Mouse (Mus musculus) forebrain, embryonic 13.5 days (tissue): Measurements from ENCODE around the gene Cyp2c55. TPM values are rescaled to one million over a fixed set of nuclear protein-coding genes. Genes with fewer than 3 reads are reported as not detected.

Experiments
- ATAC-seq: fragments of 200-750 bp; cut with Nextera tagmentation; 2 replicates; pipeline ENCODE4 v1.8.0; 2017
- H3K27ac ChIP-seq: fragments of 300-500 bp; sonication (generic); 2 replicates; pipeline ENCODE4 v1.5.1; 2015; ENCODE audit warnings: inconsistent platforms, mild to moderate bottlenecking, moderate library complexity
- H3K27me3 ChIP-seq: fragments of 300-500 bp; sonication (generic); 2 replicates; pipeline ENCODE4 v1.6.1; 2015; ENCODE audit warnings: mild to moderate bottlenecking, inconsistent platforms
- H3K36me3 ChIP-seq: fragments of 300-500 bp; sonication (generic); 2 replicates; pipeline ENCODE4 v1.6.1; 2015; ENCODE audit warnings: mild to moderate bottlenecking, inconsistent platforms; ENCODE audit not compliant: poor library complexity, severe bottlenecking
- H3K4me1 ChIP-seq: fragments of 300-500 bp; sonication (generic); 2 replicates; pipeline ENCODE4 v1.6.1; 2015; ENCODE audit warnings: inconsistent platforms
- H3K4me2 ChIP-seq: fragments of 300-500 bp; sonication (generic); 2 replicates; pipeline ENCODE4 v1.6.1; 2015; ENCODE audit warnings: inconsistent platforms, mild to moderate bottlenecking, moderate library complexity
- H3K4me3 ChIP-seq: fragments of 300-500 bp; sonication (generic); 2 replicates; pipeline ENCODE4 v1.5.1; 2015; ENCODE audit warnings: mild to moderate bottlenecking, inconsistent platforms
- H3K9ac ChIP-seq: fragments of 300-500 bp; sonication (generic); 2 replicates; pipeline ENCODE4 v1.6.1; 2015; ENCODE audit warnings: mild to moderate bottlenecking, inconsistent platforms
- H3K9me3 ChIP-seq: fragments of 300-500 bp; sonication (generic); replicated peaks from 2 replicates; pipeline ENCODE4 v1.6.1; 2016; ENCODE audit warnings: inconsistent platforms
- WGBS: fragments of 180-500 bp; shearing (Covaris S2); methylation state at CpG from one replicate; pipeline ENCODE4 v1.1.7; 2015; 5-methylcytosine and 5-hydroxymethylcytosine counted together
- polyA plus RNA-seq: library from polyadenylated mRNA; unstranded; fragments of >200 nt; fragmentation: Nextera tagmentation; extraction: Ambion mirVana; gene quantifications from 2 replicates; pipeline ENCODE4 v1.2.1, GENCODE M21; 2015

Cyp2c55 gene
- polyA plus RNA-seq: not detected in 2 replicates

GRCm38 (mm10) chr19:39006715-39007114 is at the start of gene Cyp2c55:
Cyp2c55 (plus strand) TSS chr19:39007019.
- H3K36me3 ChIP-seq: no peaks in the 10 kb centered on the region
- ATAC-seq: no peak
- no peak within 1 kb of the TSS for H3K4me3 ChIP-seq
- H3K9me3 ChIP-seq: no peaks in the 10 kb centered on the region
- no peaks in the 10 kb centered on the region for H3K4me1 ChIP-seq
- no peak within 1 kb of the TSS for H3K4me2 ChIP-seq
- H3K27ac ChIP-seq: no peak within 1 kb of the TSS
- no peak within 1 kb of the TSS for H3K9ac ChIP-seq
- no peaks in the 10 kb centered on the region for H3K27me3 ChIP-seq

GRCm38 (mm10) chr19:38970741-38971140 is 36.1 kb upstream of the Cyp2c55 start:
- no peaks in the 10 kb centered on the region for H3K4me1 ChIP-seq
- H3K27ac ChIP-seq: no peak overlapping the region
- 68% methylated on average over 6 of the region's 6 CpGs for WGBS
- no peak overlapping the region for H3K9ac ChIP-seq
- no peak for ATAC-seq
- no peaks in the 10 kb centered on the region for H3K9me3 ChIP-seq
- H3K36me3 ChIP-seq: peaks cover 9% of the 10 kb centered on the region
- no peak overlapping the region for H3K4me2 ChIP-seq
- H3K4me3 ChIP-seq: no peak overlapping the region
- no peaks in the 10 kb centered on the region for H3K27me3 ChIP-seq

GRCm38 (mm10) chr19:38972581-38972980 is 34.2 kb upstream of the Cyp2c55 start:
- H3K27ac ChIP-seq: no peak overlapping the region
- H3K9me3 ChIP-seq: no peaks in the 10 kb centered on the region
- 71% methylated on average over 5 of the region's 5 CpGs for WGBS
- peaks cover 9% of the 10 kb centered on the region for H3K36me3 ChIP-seq
- no peak overlapping the region for H3K4me3 ChIP-seq
- no peak overlapping the region for H3K9ac ChIP-seq
- H3K27me3 ChIP-seq: no peaks in the 10 kb centered on the region
- no peak overlapping the region for H3K4me2 ChIP-seq
- no peak for ATAC-seq
- no peaks in the 10 kb centered on the region for H3K4me1 ChIP-seq

GRCm38 (mm10) chr19:38973666-38974065 is 33.2 kb upstream of the Cyp2c55 start:
- H3K36me3 ChIP-seq: peaks cover 8% of the 10 kb centered on the region
- no peaks in the 10 kb centered on the region for H3K4me1 ChIP-seq
- WGBS: 65% methylated on average over 7 of the region's 7 CpGs

GRCm38 (mm10) chr19:38976269-38976668 is 30.6 kb upstream of the Cyp2c55 start:
- no peak overlapping the region for H3K27ac ChIP-seq
- H3K9me3 ChIP-seq: no peaks in the 10 kb centered on the region
- 0 out of 2 replicates have a peak, but pooled peaks cover 2% of the 10 kb centered on the region for H3K36me3 ChIP-seq

More at GRCm38 (mm10) chr19:38973666-38974065, 33.2 kb upstream of the Cyp2c55 start:
- Histone ChIP-seq H3K9ac (no peak overlapping the region), H3K27me3 (no peaks in the 10 kb centered on the region), H3K27ac (no peak overlapping the region), H3K9me3 (no peaks in the 10 kb centered on the region), H3K4me3 (no peak overlapping the region), H3K4me2 (no peak overlapping the region)
- ATAC-seq: no peak

GRCm38 (mm10) chr19:38981966-38982365 is 24.9 kb upstream of the Cyp2c55 start:
- Histone ChIP-seq H3K36me3 (no peaks in the 10 kb centered on the region), H3K4me1 (no peaks in the 10 kb centered on the region), H3K4me2 (no peak overlapping the region), H3K9me3 (no peaks in the 10 kb centered on the region), H3K27me3 (no peaks in the 10 kb centered on the region), H3K27ac (no peak overlapping the region), H3K9ac (no peak overlapping the region), H3K4me3 (no peak overlapping the region)
- 0% methylated on average over 1 of the region's 1 CpGs for WGBS
- ATAC-seq: peak; percentile 38; the same call in 1 of the 2 replicates

More at GRCm38 (mm10) chr19:38976269-38976668, 30.6 kb upstream of the Cyp2c55 start:
- H3K4me3 ChIP-seq: no peak overlapping the region
- no peak overlapping the region for H3K4me2 ChIP-seq
- ATAC-seq: no peak
- H3K4me1 ChIP-seq: no peaks in the 10 kb centered on the region
- H3K27me3 ChIP-seq: no peaks in the 10 kb centered on the region
- no peak overlapping the region for H3K9ac ChIP-seq

- H3K36me3 ChIP-seq: no peaks in the 10 kb centered on the region
- H3K9ac ChIP-seq: no peak overlapping the region
- H3K27me3 ChIP-seq: no peaks in the 10 kb centered on the region
- H3K27ac ChIP-seq: no peak overlapping the region
- no peaks in the 10 kb centered on the region for H3K4me1 ChIP-seq
- H3K4me3 ChIP-seq: no peak overlapping the region
- WGBS: 85% methylated on average over 4 of the region's 4 CpGs
- no peak overlapping the region for H3K4me2 ChIP-seq
- 0 out of 2 replicates have a peak, but pooled peaks cover 4% of the 10 kb centered on the region for H3K9me3 ChIP-seq
- no peak for ATAC-seq
These were observed 8.6 kb upstream of the Cyp2c55 start for GRCm38 (mm10) chr19:38998248-38998647.

- 88% methylated on average over 1 of the region's 1 CpGs for WGBS
- ATAC-seq: no peak
- H3K4me1 ChIP-seq: no peaks in the 10 kb centered on the region
- H3K9ac ChIP-seq: no peak overlapping the region
- no peak overlapping the region for H3K4me2 ChIP-seq
- H3K27me3 ChIP-seq: no peaks in the 10 kb centered on the region
- H3K27ac ChIP-seq: no peak overlapping the region
- no peak overlapping the region for H3K4me3 ChIP-seq
- H3K36me3 ChIP-seq: no peaks in the 10 kb centered on the region
- H3K9me3 ChIP-seq: no peaks in the 10 kb centered on the region
These were observed 8.1 kb upstream of the Cyp2c55 start for GRCm38 (mm10) chr19:38998676-38999075.

GRCm38 (mm10) chr19:39005132-39005531 is 1.7 kb upstream of the Cyp2c55 start:
- Histone ChIP-seq H3K36me3 (no peaks in the 10 kb centered on the region), H3K27ac (no peak overlapping the region), H3K9me3 (no peaks in the 10 kb centered on the region), H3K4me1 (no peaks in the 10 kb centered on the region), H3K27me3 (no peaks in the 10 kb centered on the region), H3K4me3 (no peak overlapping the region), H3K4me2 (no peak overlapping the region), H3K9ac (no peak overlapping the region)
- no peak for ATAC-seq
- 90% methylated on average over 1 of the region's 1 CpGs for WGBS

GRCm38 (mm10) chr19:39057928-39058327 is 51.1 kb downstream of the Cyp2c55 start:
- ATAC-seq: no peak
- H3K9ac ChIP-seq: no peak overlapping the region
- H3K9me3 ChIP-seq: no peaks in the 10 kb centered on the region; the same call in 1 of the 2 replicates
- no peaks in the 10 kb centered on the region for H3K4me1 ChIP-seq
- WGBS: 97% methylated on average over 1 of the region's 1 CpGs
- no peaks in the 10 kb centered on the region for H3K36me3 ChIP-seq
- H3K27me3 ChIP-seq: no peaks in the 10 kb centered on the region
- no peak overlapping the region for H3K27ac ChIP-seq
- no peak overlapping the region for H3K4me2 ChIP-seq
- H3K4me3 ChIP-seq: no peak overlapping the region

- H3K9me3 ChIP-seq: 0 out of 2 replicates have a peak, but pooled peaks cover 3% of the 10 kb centered on the region
These were observed 53.9 kb downstream of the Cyp2c55 start, which contains the start of gene Cyp2c65 for GRCm38 (mm10) chr19:39060719-39061118. Cyp2c65 (plus strand) TSS chr19:39061015.

More at GRCm38 (mm10) chr19:39060719-39061118, 53.9 kb downstream of the Cyp2c55 start, which contains the start of gene Cyp2c65:
- Histone ChIP-seq H3K27me3 (no peaks in the 10 kb centered on the region), H3K4me1 (no peaks in the 10 kb centered on the region), H3K27ac (no peak within 1 kb of the TSS), H3K36me3 (no peaks in the 10 kb centered on the region), H3K4me2 (no peak within 1 kb of the TSS), H3K9ac (no peak within 1 kb of the TSS), H3K4me3 (no peak within 1 kb of the TSS)
- no peak for ATAC-seq
- 65% methylated on average over 2 of the region's 2 CpGs for WGBS
